Mouse (Mus musculus) fat pad, adult 2 months (tissue): ENCODE measurements around the gene Magea8.
"Not testable (repeated sequence)": the region's sequence is repeated elsewhere in the genome, so short reads cannot be mapped to it uniquely, and the experiment has no call there.

ENCODE experiments used
- DNase-seq: peaks from one replicate; pipeline ENCODE4 v3.0.0-alpha.2; 2011; ENCODE audit warnings: low read depth, low spot score; ENCODE audit errors: extremely low read depth

The Magea8 gene

DNA sequence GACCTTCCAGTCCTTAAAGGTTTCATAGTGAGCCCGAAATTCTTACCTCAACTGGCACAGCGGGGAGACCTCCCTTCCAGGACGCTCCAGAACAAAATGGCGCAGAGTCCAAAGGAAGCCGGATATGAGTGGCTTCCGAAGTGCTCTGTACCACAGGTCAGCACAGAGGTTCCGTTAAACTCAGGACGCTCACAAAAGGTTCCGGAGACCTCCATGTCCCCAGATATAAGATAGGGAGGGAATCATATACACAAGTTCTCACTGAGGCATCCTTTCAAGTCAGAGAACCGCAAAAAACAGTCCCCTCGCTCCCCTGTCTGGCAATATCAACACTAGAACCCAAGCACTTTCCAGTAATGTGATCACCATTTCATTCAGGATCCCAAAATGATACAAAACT lies at the start of gene Magea8:
Gene Magea8 (minus strand): TSS at position 101 of the 400 bp plus-strand sequence.
- not testable (repeated sequence) for DNase-seq

DNA sequence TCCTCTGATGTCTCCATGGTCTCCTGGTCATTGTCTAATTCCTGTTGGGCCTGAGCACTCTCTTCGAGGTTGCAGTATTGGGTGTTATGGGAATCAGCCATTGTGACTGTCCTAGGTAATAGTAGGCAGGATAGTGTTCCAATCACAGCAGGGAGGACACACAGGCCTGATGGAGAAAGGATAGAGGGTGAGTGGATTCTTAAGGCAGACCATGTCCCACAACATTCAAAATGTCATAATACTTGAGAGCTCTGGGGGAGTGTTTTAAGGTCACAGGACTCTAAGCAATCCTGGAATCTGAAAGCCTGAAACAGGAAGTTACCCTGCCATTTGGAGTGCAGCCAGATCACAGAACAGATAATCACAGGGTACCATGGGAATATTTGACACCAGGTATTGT lies 46.2 kb downstream of the Magea8 start, which contains the start of gene Magea3:
Gene Magea3 (minus strand): TSS at position 101 of the 400 bp plus-strand sequence.
- not testable (repeated sequence) for DNase-seq

DNA sequence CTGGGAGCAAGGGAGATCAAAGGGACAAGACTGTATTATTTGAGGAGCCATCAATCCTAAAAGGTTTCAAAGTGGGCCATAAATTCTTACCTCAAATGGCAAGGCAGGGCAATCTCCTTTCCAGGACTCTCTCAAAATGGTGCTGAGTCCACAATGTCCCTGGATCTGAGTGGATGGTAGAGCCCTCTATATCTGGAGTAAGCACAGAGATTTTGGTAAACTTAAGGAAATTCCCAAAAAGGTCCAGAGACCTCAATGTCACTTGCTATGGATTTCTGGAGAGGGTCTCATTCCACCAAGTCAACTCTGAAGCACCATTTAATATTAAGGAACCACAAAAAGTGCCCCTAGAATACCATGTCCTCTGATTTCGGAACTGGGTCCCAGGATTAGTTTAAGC lies 59.8 kb downstream of the Magea8 start, which contains the start of gene Magea6:
Gene Magea6 (minus strand): TSS at position 101 of the 400 bp plus-strand sequence.
- not testable (repeated sequence) for DNase-seq
